Mouse (Mus musculus): Measurements from ENCODE around the gene Eogt. TPM values are rescaled to one million over a fixed set of nuclear protein-coding genes. Genes with fewer than 3 reads are reported as not detected.

The Eogt gene
- total RNA-seq (2023) = 1.5 and 5.4 TPM in 2 replicates

DNA sequence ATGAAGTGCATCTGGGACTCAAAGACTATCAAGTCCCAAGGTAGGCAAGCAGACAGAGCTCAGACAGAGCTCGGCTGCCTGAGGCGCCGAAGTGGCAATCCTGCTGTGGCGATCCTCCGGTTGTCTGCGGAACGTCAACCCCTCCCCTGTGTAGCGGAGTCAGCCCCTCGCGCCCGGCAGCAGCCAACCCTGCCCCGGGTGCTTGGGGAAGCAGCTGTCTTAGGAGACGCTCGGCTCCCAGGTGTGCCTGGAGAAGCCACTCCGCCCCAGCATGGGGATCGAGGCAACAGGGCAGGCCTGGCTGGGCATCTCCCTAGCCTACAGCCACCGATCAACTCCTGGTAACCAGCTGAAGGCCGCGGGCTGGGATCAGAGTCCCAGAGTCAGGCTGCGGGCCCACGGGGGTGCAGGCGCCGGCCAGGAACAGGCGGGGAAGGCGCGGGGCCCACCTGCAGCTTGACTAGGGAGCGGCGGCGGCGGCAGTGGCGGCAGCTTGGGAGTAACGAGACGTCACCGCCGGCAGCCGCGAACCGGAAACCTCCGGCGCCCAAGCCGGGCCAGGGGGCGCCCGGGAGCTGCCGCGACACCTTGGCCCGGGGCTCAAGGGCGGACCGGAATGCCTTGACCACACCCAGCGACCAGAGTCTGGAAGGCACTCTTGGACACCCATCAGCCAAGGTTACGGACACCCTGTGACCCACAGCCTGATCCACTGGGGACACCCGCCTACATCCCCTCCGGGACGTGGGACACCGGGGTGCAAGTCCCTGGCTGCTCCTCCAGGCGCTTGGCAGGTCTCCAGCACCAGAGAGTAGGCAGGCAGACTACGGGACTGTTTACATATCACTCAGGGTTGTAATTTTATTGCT, at the start of gene Eogt:
Eogt (minus strand) TSS at position 800 of the 869 bp plus-strand sequence.

GRCm38 (mm10) chr6:97178491-97179366, 29.7 kb upstream of the Eogt start, which contains the start of gene Tmf1:
Gene Tmf1, minus strand, starts transcription at chr6:97179122.

DNA sequence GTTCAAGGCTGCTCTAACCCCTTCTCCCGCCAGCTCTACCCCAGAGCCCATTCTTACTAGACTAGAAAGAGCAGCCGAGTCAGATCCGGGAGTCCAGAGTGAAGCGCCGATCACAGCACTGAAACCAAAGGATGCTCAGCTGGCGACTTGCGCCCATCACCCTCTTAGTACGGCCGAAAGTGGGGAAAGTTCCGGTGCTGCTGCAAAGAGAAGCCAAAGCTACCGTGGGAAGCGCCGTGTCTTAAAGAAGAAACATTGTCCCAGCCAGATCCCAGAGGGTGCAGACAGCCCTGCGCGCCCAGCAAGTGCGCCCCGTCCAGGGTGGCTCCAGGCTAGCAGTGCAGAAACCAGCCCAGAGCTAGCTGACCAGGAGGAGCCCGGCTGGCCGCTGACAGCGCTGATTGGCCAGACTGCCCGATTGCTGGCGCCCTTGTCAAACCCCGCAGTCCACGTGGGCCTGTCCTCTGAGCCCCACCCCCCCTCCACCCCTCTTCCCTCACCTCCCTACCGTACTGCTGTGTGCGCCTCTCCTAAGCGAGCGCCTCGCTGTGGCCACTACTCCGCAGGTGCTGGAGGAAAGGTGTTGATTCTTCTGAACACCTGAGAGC, 88.8 kb downstream of the Eogt start, which contains the start of gene Fam19a4:
Fam19a4 (minus strand) TSS at position 340 of the 608 bp plus-strand sequence.

Other genes with a start within 250 kb of the Eogt start
- gene Fam19a4, start 88.8 kb downstream of the Eogt start, total RNA-seq (2023) = not detected in 2 replicates
- 32.9 and 39.9 TPM in 2 replicates for gene Tmf1, start 29.9 kb upstream of the Eogt start, total RNA-seq (2023)
- gene Uba3, start 56.5 kb upstream of the Eogt start, total RNA-seq (2023) = 33.1 and 37.3 TPM in 2 replicates
- 51.3 and 54.2 TPM in 2 replicates for gene Arl6ip5, start 61.5 kb upstream of the Eogt start, total RNA-seq (2023)
- not detected in 2 replicates for gene Lmod3, start 103.6 kb upstream of the Eogt start, total RNA-seq (2023)

All from neutrophil, adult 65 days (primary cell).